Mouse (Mus musculus) E14TG2a.4 (cell line): Measurements from ENCODE around the gene Fuk.
A peak's percentile ranks its signal among the peaks of the same experiment; 100 is the strongest.
"Not testable (repeated sequence)": the region's sequence is repeated elsewhere in the genome, so short reads cannot be mapped to it uniquely, and the experiment has no call there.

ENCODE experiments used
- H3K27me3 ChIP-seq: 2 replicates; pipeline ENCODE4 v1.6.1; 2014; ENCODE audit warnings: low read length, control low read depth; ENCODE audit not compliant: insufficient read depth
- H3K36me3 ChIP-seq: 2 replicates; pipeline ENCODE4 v1.6.1; 2014; ENCODE audit warnings: low read length, control low read depth; ENCODE audit not compliant: insufficient read depth
- H3K4me1 ChIP-seq: replicated peaks from 2 replicates; pipeline ENCODE4 v1.6.1; 2014; ENCODE audit warnings: low read depth, low read length, control low read depth
- H3K4me3 ChIP-seq: replicated peaks from 2 replicates; pipeline ENCODE4 v1.5.1; 2014; ENCODE audit warnings: mild to moderate bottlenecking, low read length
- H3K9me3 ChIP-seq: 2 replicates; pipeline ENCODE4 v1.6.1; 2014; ENCODE audit warnings: low read length, control low read depth
- CTCF ChIP-seq: conservative IDR thresholded peaks from 2 replicates; pipeline ENCODE4 v1.5.1; 2014; ENCODE audit warnings: low read length
- NANOG ChIP-seq: IDR thresholded peaks from 2 replicates; pipeline ENCODE4 v1.6.1; 2014; ENCODE audit warnings: borderline replicate concordance, low read length, mixed read lengths
- POU5F1 ChIP-seq: IDR thresholded peaks from 2 replicates; pipeline ENCODE4 v1.6.1; 2014; ENCODE audit warnings: low read length, borderline replicate concordance

The Fuk gene

GRCm38 (mm10) chr8:110881741-110882310 lies 20.5 kb downstream of the Fuk start:
- Histone ChIP-seq H3K27me3 (no peaks in the 10 kb centered on the region), H3K9me3 (no peaks in the 10 kb centered on the region), H3K36me3 (peaks cover 92% of the 10 kb centered on the region), H3K4me3 (no peak overlapping the region), H3K4me1 (peaks cover 41% of the 10 kb centered on the region)
- TF ChIP-seq CTCF = no peak
- TF ChIP-seq POU5F1 = no peak
- no peak for TF ChIP-seq NANOG

GRCm38 (mm10) chr8:110877862-110878261 lies 24.4 kb downstream of the Fuk start:
- TF ChIP-seq NANOG (no peak), POU5F1 (no peak)
- no peaks in the 10 kb centered on the region for H3K27me3 ChIP-seq
- H3K4me1 ChIP-seq = peaks cover 20% of the 10 kb centered on the region
- H3K9me3 ChIP-seq = no peaks in the 10 kb centered on the region
- H3K4me3 ChIP-seq = no peak overlapping the region
- peaks cover 95% of the 10 kb centered on the region for H3K36me3 ChIP-seq

- Histone ChIP-seq H3K36me3 (peaks cover 97% of the 10 kb centered on the region), H3K27me3 (no peaks in the 10 kb centered on the region), H3K4me1 (no peaks in the 10 kb centered on the region), H3K4me3 (no peak overlapping the region), H3K9me3 (no peaks in the 10 kb centered on the region)
- TF ChIP-seq POU5F1 (no peak), NANOG (peak; percentile 63; the same call in 1 of the 2 replicates)
These were observed 31.8 kb downstream of the Fuk start for GRCm38 (mm10) chr8:110870501-110870900.

- H3K4me1 ChIP-seq, H3K27me3 ChIP-seq, H3K9me3 ChIP-seq, H3K4me3 ChIP-seq: not testable (repeated sequence)
- H3K36me3 ChIP-seq = peaks cover 99% of the 10 kb centered on the region
- peak; percentile 37; the same call in 1 of the 2 replicates for TF ChIP-seq NANOG
These were observed 40.8 kb downstream of the Fuk start for GRCm38 (mm10) chr8:110861347-110862025.

- Histone ChIP-seq H3K9me3 (no peaks in the 10 kb centered on the region), H3K36me3 (peaks cover 99% of the 10 kb centered on the region), H3K4me1 (peaks cover 7% of the 10 kb centered on the region), H3K4me3 (no peak overlapping the region), H3K27me3 (no peaks in the 10 kb centered on the region)
- no peak for TF ChIP-seq POU5F1
- TF ChIP-seq NANOG = no peak
- TF ChIP-seq CTCF = no peak
These were observed 42.4 kb downstream of the Fuk start for GRCm38 (mm10) chr8:110859651-110860501.

GRCm38 (mm10) chr8:110856760-110857461 lies 45.4 kb downstream of the Fuk start:
- H3K36me3 ChIP-seq = peaks cover 99% of the 10 kb centered on the region
- no peaks in the 10 kb centered on the region for H3K27me3 ChIP-seq
- no peaks in the 10 kb centered on the region for H3K9me3 ChIP-seq
- TF ChIP-seq POU5F1 (no peak), CTCF (peak; percentile 16; the same call in 1 of the 2 replicates), NANOG (no peak)
- H3K4me1 ChIP-seq = peaks cover 4% of the 10 kb centered on the region
- H3K4me3 ChIP-seq = no peak overlapping the region

DNA sequence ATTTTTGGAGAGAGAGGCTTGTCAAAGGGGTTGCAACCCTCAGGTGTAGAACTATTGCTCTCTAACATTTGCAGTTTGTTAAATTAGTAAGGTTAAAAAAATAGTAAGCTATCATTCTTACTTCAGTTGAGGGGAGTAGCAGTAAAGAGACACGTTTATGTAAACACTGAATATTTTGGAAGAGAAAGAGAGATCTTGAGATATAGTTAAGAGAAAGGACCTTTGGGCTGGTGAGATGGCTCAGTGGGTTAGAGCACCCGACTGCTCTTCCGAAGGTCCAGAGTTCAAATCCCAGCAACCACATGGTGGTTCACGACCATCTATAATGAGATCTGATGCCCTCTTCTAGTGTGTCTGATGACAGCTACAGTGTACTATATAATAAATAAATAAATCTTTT lies 46.2 kb downstream of the Fuk start:
- H3K4me3 ChIP-seq, H3K27me3 ChIP-seq, H3K9me3 ChIP-seq, H3K4me1 ChIP-seq: not testable (repeated sequence)
- peaks cover 100% of the 10 kb centered on the region for H3K36me3 ChIP-seq

- Histone ChIP-seq H3K27me3 (no peaks in the 10 kb centered on the region), H3K9me3 (no peaks in the 10 kb centered on the region), H3K36me3 (peaks cover 75% of the 10 kb centered on the region), H3K4me3 (no peak overlapping the region), H3K4me1 (peaks cover 14% of the 10 kb centered on the region)
- TF ChIP-seq NANOG = no peak
These were observed 51.1 kb downstream of the Fuk start for GRCm38 (mm10) chr8:110851186-110851585.
